Mouse (Mus musculus) regulatory T cell (primary cell): ENCODE data around the gene Prdm8.

Experiments used
- in situ Hi-C: fragments of 300-600 bp; cut with MboI, MseI; formaldehyde crosslinking; loops from one replicate; pipeline ENCODE4 v1.15.1; 2025; ENCODE audit warnings: high pct_unique_total_duplicates

The Prdm8 gene

DNA sequence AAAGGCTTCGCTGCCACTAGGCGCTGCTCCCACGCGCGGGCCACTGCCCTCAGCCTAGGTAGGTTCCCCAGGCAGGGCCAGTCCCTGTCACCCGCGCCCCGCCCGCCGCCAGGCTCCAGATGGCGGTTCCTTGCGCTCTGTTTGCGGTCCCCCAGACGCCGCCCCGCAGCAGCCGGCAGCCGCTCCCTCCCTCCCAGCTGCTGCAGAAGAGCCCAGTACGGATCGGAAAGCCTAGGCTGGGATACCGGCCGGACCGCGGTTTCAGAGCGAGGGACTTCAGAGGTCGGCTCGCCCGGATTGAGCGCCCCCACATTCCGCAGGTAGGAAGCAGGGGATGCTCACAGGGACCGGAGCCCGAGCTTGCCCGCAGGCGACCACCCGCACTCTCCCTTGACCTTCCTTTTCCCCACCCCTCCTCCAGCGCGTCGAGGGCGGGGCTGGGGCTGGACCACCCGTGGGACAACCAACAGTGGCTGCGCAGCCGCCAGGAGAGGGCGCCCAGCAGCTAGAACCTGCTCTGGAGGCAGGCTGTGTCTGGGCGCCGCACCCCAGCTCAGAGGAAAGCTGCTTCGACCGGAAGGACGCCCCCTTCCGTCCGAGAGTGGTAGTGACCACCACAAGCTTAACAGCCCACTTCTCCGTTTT is at the start of gene Prdm8:
Gene Prdm8, plus strand, starts transcription at position 19 of the 645 bp plus-strand sequence.
- in situ Hi-C loops = loop anchor here (10.0 kb wide), 1 partner anchor 133 kb away; the partner anchor contains the start of gene Antxr2

DNA sequence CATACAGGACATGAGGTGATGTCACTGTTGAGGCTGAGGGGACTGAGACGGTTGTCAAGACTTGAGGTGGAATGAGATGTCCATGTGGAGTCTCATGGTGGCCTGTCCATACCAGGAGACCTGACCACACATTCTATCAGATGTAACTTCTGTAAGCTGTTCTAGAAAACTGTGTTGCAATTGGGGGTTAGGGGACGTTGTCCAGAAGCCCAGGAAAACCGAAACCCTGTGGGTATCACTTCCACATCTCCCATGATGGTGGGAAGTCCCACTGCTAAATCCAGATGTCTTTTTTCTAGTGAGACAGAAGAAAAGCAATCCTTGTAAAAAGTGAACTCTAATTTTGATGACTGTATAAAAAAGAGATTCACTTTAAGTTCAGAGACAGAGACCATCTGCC is 39.9 kb upstream of the Prdm8 start:
- in situ Hi-C loops = no loop called here

DNA sequence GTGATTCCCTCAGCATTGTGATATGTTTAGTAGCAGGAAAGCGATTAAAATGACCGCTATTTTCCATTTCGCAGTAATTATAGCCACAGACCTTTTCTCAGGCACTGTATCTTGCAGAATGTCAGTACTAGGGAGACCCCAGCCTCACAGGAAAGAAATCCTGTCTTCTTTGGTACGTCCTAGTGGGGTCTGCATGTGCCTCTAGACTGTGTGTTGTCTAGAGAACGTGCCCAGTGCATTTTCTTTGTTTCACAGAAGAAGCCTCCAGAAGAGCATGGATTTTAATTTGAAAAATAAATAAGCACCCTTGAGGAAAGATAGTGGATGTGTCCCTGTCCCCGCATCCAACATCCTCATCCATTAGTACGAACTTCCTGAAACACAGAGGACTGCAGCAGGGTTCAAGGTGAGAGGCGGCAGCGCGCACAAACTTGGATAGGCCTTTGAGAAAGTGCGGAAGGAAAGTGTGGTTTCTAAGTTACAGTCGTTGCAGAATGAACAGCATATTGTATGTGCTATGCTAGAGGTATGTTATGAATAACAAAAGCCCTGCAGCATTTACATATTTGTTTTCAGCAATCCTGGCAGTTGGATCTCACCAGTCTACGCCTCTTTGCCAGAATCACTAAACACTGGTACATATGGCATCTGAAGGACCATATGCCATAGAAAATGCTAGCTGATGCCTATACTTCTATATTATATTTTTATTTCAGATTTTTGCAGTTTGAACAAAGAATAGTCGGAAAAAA is 28.3 kb upstream of the Prdm8 start:
- in situ Hi-C loops = no loop called here

DNA sequence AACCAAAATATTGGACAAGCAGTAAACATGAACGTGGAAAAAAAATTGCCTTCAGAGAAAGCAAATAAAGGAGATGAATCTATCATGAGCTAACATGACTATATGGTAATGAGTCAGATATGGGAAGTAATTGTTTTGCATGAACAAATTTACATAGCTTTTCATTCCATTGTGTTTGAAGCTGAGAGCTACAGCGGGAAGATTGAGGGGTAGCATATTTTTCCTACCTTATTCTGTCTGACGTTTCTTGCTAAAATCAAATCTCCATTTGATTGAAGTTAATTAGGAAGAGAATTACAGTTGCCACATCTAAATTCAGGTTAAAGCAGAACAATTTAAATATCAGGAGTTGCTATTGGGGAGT is 27.7 kb upstream of the Prdm8 start:
- in situ Hi-C loops = no loop called here

DNA sequence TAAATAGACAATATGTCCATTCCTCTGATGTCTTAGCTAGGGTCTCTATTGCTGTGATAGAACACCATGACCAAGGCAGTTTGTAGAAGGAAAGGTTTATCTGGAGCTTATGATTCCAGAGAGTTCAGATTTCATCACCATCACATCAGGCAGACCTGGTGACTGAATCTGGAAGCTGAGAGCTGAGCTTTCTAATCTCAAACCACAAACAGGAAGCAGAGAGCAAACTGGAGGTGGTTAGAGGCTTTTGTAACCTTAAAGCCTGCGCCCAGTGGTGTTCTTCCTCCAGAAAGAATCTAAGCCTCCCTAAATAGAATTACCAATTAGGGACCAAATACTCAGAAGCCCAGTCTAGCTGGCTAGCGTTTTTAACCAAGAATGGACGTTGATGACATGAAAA is 20.1 kb upstream of the Prdm8 start:
- in situ Hi-C loops = no loop called here

DNA sequence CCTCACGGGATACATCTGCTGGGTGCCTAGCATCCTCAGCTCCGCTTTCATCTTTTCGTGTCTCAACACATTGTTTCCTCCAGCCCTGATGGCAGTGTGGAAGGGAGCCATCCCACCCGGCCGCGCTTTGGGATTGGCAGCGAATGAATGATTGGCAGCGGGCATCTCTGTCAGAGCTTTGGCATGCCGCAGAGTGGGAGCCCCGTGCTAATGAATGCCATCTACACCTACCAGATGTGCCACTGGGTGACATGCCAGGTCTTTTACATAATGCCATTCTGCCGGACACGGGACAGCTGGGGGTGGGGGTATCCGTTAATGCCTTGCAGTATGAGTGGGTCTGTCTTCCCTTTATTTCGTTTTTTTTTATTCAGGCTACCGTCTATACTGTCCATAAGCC is 882 bp upstream of the Prdm8 start:
- in situ Hi-C loops = loop anchor here (10.0 kb wide), 1 partner anchor 131 kb away; the partner anchor contains the start of gene Antxr2

DNA sequence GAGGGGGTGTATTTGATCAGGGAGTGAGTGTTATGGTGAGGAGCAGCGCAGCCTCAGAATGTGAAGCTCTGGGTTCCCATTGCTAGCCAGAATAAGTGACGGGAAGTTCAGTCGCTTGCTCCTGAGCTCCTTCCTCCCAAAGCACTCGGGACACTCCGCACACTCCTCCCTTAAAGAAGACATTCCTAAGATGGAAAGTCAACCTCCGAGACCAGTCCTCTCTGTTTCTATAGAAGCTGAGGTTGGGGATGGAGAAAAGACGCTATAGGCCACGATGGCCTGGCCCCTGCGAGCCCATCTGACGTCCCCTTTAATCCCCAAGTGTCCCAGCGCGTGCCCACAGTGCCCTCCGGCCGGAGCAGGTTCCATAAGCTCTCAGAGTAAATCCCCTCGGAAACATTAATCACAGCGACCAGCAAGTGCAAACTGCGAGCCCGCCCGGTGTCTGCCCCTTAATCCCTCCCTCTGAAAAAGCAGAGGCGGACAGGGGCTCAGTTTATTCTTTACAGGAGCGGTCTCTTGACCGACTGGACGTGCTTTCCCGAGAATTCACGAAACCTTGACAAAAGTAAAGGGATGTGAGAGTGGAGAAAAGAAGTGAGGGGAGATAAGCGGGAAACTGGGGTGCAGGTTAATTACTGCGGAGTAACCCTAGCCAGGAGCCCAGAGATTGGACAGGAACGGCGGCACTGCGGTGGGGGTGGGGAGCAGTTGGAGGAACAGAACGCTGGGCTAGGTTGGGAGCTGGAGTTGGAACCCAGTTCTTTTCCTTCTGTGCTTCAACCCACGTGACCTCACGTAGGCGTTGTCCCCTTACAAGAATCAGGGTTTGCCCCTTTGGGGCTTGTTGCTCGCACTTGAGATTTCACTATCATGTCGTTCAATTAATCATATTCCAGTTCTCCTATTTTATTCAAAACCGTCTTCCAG is 1.6 kb downstream of the Prdm8 start:
- in situ Hi-C loops = loop anchor here (10.0 kb wide), 1 partner anchor 134 kb away; the partner anchor contains the start of gene Antxr2

DNA sequence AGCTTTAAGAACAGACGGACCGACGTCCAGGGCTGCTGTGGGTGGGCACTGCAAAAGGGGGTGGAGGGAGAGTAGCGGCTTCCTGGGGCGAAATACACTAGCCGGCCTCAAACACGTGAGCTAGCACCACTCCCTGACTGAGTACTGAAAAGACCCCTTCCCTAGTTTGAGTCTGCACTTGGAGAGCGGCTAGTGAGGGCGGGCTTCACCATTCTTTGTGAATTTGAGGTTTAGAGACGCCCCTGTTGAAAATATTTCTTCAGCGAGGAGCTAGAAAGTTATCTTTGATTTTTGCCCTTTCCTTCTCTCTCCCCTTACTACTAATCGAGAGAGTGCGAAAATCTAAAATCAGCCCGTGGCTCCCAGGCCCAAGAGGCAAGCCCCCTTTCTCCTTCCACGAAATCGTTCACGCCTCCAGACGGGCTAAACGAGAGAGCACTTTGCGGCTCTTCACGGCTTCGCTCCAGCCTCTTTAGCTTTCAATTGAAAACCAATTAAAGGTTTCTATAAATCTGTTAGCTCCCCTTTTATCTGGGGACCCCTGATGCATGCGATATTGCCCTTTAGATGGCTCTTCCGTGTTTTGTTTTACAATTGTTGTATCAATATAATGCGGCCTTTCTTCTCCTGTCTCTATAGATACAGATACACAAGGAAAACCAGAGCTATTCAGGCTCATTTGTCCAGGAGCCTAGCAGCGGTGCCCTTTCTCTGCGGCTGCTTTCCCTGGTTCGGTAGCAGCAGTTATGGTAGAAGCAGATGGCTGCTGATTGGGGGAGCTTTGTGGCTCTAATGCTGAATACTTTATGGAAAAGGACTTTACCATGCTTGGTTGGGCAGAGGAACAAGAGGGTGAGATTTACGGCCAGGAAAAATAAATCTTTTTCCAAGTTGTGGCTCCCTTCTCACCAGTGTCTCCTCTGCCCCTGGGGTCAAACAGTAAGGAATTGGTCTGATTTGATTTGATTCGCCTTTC is 2.7 kb downstream of the Prdm8 start:
- in situ Hi-C loops = loop anchor here (10.0 kb wide), 1 partner anchor 135 kb away; the partner anchor contains the start of gene Antxr2

DNA sequence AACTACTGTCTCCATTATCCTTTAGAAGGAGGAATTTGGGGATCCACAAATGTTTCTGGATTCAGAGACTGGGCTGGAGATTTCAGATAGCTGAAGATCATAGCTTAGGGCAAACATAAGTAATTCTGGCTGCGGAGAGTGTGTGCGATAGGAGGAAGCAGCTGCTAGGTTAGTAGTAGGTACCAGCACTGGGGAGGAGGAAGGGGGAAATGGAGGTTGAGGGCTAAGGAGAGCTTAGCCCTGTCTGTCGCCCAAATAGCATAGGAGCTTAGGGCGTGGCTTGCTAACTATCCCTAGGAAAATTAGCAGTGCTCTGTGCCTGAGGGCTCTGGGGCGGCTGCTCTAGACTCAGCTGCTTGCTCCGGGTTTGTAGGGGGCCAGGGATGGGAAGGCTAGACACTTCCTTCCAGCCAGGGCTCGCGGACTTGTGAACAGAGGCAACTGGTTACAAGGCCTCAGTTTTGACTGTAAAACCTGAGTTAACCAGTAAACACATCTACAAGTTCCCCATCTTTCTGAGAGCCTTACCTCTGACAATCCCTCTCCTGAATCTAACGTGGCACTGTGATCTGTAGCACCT is 4.7 kb downstream of the Prdm8 start:
- in situ Hi-C loops = no loop called here

DNA sequence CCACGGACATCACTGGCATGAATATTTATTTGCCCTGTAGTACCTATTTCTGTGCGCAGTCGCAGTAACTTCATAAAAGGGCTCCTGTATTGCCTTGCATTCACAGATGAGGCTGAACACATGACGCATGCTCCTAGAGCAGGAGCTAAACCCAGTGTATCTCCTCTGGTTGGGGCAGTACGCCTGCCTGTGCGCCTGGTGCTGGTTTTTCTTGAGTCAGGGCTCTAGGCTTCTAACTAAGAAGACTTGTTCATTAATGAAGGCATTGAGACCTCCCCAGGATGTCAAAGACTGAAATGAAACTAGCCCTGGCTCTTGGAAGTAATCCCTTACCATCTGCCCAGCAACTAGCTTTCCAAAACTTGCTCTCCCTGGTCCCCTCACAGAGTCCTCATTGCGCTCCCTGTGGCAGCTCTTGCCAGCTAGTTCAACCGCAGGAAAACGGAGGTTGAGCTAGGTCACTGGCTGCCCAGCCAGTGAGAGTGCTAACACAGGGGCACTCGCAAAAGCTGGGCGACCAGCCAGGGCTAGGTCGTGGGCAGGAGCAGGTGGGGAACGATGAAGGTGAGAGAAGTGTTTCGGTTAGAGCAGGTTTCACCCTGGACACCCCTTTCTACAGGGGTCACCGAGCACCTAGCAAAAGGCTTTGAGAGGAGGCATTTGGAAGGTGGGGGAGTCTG is 5.6 kb downstream of the Prdm8 start:
- in situ Hi-C loops = no loop called here

DNA sequence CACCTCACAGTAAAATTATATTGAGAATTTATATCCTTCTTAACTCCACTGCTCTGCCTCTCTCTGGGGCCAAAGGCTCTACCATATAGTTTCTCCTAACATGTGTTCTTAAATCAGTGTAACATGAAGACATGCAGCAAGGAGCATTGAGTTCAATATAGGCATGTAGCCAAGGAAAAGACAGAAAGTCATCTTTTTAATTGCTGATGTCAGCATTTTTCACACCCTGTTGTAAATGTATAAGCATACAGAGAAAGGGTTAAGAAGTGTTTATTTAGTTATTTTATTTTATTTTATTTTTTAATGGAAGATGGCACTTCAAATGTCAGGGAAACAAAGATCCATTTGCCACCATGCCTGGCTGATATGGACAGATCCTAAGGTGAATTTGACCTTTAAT is 6.7 kb downstream of the Prdm8 start:
- in situ Hi-C loops = no loop called here

DNA sequence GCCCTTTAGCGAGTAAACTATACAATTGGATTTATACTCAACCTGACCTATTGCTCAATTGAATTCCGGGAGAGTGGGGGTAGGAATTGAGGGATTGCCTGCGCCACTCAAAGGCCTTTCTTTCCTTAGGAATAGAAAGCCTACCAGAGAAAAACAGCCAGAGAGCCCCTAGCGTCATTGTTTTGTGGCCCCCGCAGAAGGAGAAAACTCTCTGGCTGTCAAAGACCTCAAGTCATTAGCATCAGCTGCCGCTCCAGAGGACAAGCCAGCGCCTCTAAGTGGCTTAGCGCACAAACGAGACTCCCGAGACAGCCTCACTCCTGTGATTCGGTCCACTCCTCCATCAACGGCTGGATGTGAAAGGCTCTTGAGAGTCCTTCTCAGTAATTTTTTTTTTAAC is 12.6 kb downstream of the Prdm8 start:
- in situ Hi-C loops = no loop called here

DNA sequence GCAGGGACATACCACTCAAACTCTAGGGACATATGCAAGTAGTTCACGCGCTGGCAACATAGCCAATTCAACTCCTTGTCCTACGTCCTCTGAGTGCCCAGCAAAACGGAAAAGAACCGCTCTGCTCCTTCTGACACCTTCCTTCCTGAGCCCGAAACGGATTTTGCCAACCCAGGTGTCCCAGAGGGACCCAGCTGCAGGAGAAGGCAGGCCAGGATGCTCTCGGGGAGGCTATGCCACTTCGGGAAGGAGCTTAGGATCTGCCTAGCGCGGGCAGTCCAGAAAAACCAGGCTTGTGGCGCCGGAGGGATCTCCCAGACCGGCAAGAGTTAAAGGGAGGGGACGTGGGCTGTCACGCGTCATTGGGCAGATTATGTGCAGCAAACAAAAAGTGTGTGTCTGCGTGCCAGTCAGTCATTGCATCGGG is 13.5 kb downstream of the Prdm8 start:
- in situ Hi-C loops = no loop called here

DNA sequence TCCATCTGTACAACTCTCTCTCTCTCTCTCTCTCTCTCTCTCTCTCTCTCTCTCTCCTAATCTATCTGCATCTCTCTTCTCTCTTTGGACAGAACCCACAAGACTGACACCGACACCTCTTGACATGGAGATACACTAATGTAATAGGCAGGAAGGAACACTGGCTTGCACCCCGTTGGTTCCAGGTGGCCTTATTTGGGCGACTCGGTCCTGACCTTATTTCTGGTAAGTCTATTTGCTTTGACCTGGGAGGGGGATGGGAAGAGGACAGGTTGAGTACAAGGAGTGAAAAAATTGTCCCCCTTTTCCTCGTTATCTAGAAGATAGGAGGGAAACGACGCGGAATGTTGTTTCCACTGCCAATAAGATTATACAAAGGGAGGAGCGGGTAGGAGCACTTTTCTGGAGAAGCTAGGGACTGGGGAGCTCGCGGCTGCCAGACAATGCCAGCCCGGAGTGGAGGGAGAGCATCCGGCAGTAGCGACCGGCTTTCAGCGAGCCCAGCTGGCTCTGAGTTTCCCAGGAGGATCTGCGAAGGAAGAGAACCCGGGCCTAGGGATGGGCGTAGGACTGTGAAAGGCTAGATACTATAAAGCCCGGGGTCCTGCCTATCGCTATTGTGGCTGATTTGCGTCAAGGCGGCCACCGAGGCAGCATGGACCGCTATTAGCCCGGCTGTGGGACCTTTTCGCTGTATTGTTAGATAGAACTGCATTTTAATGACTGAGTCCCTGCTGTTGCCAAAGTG is 14.1 kb downstream of the Prdm8 start:
- in situ Hi-C loops = no loop called here

DNA sequence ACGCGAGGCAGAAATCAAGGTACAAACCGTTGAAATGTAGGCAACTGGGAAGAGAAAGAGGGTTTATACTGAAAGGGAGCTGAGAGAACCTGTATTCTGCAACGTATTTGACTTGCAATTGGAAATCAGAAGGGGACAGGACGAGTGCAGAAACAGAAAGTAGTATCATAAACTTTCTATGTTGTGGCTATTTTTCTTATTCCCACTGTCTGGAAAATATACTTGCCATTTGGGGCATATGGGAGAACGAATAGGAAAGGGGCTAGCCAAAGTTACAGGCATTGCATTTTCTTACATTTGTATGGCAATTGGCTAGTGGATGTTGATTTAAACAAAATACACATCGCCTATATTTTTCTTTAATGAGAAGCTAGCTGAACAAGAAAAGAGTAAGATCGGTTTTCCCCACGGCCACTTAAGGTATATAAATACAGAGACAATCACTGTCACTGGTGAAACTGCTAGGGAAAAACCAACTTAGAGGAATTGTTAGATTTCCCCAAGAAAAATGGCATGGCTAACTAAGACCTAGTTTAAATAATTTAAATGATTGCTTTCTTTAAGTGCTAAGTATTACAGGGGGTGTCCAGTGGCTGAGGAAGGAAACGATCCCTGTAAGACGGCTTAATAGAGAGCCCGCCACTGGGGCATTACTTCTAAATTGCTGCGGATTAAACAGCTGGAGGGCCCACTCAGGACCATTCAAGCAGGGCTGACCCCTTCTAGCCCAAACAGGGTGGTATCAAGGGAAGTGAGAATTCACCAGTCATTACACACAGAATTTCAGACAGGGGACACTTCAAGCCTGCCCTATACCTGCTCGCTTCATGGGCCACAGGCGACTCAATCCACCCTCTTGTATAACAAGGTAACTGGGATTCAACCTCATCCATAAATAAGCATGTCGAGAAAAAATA is 14.9 kb downstream of the Prdm8 start:
- in situ Hi-C loops = no loop called here

DNA sequence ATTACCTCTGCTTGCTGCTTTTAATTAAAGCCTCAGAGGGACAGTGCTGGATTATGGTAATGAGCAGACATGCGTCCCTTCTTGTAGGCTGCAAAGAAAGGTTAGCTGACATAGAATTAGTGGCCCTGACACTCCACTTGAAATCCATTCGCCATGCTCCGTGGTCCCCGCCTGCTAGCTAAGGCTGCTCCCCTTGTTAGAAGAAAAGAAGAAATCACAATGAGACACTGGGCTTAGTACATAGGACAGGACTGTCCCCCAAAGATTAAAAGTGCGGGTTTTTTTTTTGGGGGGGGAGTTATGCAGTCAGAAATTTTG is 15.6 kb downstream of the Prdm8 start:
- in situ Hi-C loops = no loop called here

DNA sequence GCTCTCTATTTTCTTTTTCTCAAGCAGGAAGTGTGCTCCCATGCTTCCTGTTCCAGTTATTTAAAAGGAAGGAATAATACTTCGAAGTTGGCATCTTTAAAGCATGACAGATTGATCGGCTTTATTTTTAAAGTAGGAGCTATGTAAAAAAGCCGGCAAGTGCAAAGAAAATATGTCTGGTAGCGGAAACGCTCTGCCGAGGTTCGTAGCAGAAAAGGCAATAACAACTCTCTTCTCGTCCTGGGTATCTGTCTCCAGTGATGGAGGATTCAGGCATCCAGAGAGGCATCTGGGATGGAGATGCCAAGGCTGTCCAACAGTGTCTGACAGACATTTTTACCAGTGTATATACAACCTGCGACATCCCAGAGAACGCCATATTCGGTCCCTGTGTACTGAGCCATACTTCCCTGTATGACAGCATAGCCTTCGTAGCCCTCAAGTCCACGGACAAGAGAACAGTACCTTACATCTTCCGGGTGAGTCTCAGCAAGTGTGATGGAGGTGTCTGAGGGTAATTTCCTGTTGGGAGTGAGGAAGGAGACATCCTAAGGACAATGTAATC is 16.1 kb downstream of the Prdm8 start:
- in situ Hi-C loops = no loop called here
